Mouse (Mus musculus): Measurements from ENCODE around the gene Awat2.
A peak's percentile ranks its signal among the peaks of the same experiment; 100 is the strongest.

GRCm38 (mm10) chrX:100480317-100480716 is 37.8 kb upstream of the Awat2 start:
- TF ChIP-seq CTCF (IDR thresholded peaks at IDR 0.05; ENCODE audit: insufficient read depth, low read depth, low read length), result peak; percentile 43; the same call in 1 of the 2 replicates
- no peak for TF ChIP-seq POLR2A (IDR thresholded peaks at IDR 0.05; ENCODE audit: insufficient read depth, low read depth, low read length)
